Comparison of ENCODE assay signal across 13 mouse cellular contexts in genomic region chr19:20558952-20559351, GRCm38 (mm10).
DNase-seq lines count a peak whose midpoint lies in the region; ATAC-seq and TF ChIP-seq lines count a peak whose summit lies in the region.
"Had no signal": no experiment of that assay in that cellular context is flagged by ENCODE, and none has a peak within 500 bp of the region (broad histone marks: within the 10 kb centered on the region; RNA-seq: fewer than 3 reads in every experiment).

No protein-coding gene starts in this region.

- no peaks in the 10 kb centered on the region for H3K27me3 ChIP-seq in heart, adult 2 months (ENCODE audit: control insufficient read depth, insufficient read depth, low read length)
- no peaks in the 10 kb centered on the region for H3K27me3 ChIP-seq in C2C12 (ENCODE audit: control insufficient read depth, insufficient read depth, insufficient read length)
- H3K27me3 ChIP-seq in liver, embryonic 15.5 days: no peaks in the 10 kb centered on the region
- H3K27me3 ChIP-seq in kidney, embryonic 15.5 days: no peaks in the 10 kb centered on the region
- no peaks in the 10 kb centered on the region for H3K27me3 ChIP-seq in hindbrain, embryonic 16.5 days (replicated peaks; ENCODE audit: control insufficient read depth, insufficient read depth, low read length)
- H3K27me3 ChIP-seq: embryonic facial prominence, embryonic 13.5 days; hindbrain, embryonic 12.5 days; midbrain, embryonic 13.5 days had no signal

- TF ChIP-seq POLR2A in heart, adult 2 months (IDR thresholded peaks at IDR 0.05; ENCODE audit: insufficient read depth, low read depth, low read length): no peak

- no peak overlapping the region for H3K9ac ChIP-seq in heart, adult 2 months (ENCODE audit: low read depth, low read length)
- no peak overlapping the region for H3K9ac ChIP-seq in liver, embryonic 15.5 days
- H3K9ac ChIP-seq in kidney, embryonic 15.5 days: no peak overlapping the region
- H3K9ac ChIP-seq in hindbrain, embryonic 16.5 days (ENCODE audit: low read depth, low read length): no peak overlapping the region
- H3K9ac ChIP-seq: embryonic facial prominence, embryonic 13.5 days; hindbrain, embryonic 12.5 days; midbrain, embryonic 13.5 days had no signal

- 61% methylated on average over 3 of the region's 3 CpGs for WGBS in heart, adult 2 months
- WGBS in liver, embryonic 15.5 days (ENCODE audit: insufficient replicate concordance): 41% methylated on average over 3 of the region's 3 CpGs
- WGBS in kidney, embryonic 15.5 days: 88% methylated on average over 3 of the region's 3 CpGs
- 85% methylated on average over 3 of the region's 3 CpGs for WGBS in hindbrain, embryonic 16.5 days

- H3K9me3 ChIP-seq in liver, embryonic 15.5 days (replicated peaks): no peaks in the 10 kb centered on the region
- no peaks in the 10 kb centered on the region for H3K9me3 ChIP-seq in kidney, embryonic 15.5 days (replicated peaks)
- H3K9me3 ChIP-seq in hindbrain, embryonic 16.5 days (ENCODE audit: control insufficient read depth, low read length): no peaks in the 10 kb centered on the region
- H3K9me3 ChIP-seq: embryonic facial prominence, embryonic 13.5 days; hindbrain, embryonic 12.5 days; midbrain, embryonic 13.5 days had no signal

- peak; percentile 88 for DNase-seq in heart, adult 11 months
- DNase-seq in heart, adult 2 months: no peak
- DNase-seq in c-Kit-positive CD71-positive TER-119-positive erythroid progenitor cells, embryonic 14.5 days (ENCODE audit: low spot score): peak; percentile 48
- no peak for DNase-seq in frontal cortex, adult 2 months (ENCODE audit: extremely low spot score in 1 of 2, low spot score in 1 of 2)
- DNase-seq: kidney, postnatal 36 days had no signal

- H3K27ac ChIP-seq in heart, adult 2 months: no peak overlapping the region
- H3K27ac ChIP-seq in liver, embryonic 15.5 days (replicated peaks): no peak overlapping the region
- H3K27ac ChIP-seq in kidney, embryonic 15.5 days: no peak overlapping the region
- no peak overlapping the region for H3K27ac ChIP-seq in hindbrain, embryonic 16.5 days (ENCODE audit: low read depth, low read length)
- H3K27ac ChIP-seq: embryonic facial prominence, embryonic 13.5 days; hindbrain, embryonic 12.5 days; midbrain, embryonic 13.5 days had no signal

- no peaks in the 10 kb centered on the region for H3K36me3 ChIP-seq in heart, adult 2 months (ENCODE audit: control insufficient read depth, insufficient read depth, low read length)
- H3K36me3 ChIP-seq in C2C12 (ENCODE audit: control insufficient read depth, insufficient read depth): no peaks in the 10 kb centered on the region
- H3K36me3 ChIP-seq in liver, embryonic 15.5 days (replicated peaks): no peaks in the 10 kb centered on the region
- no peaks in the 10 kb centered on the region for H3K36me3 ChIP-seq in kidney, embryonic 15.5 days
- no peaks in the 10 kb centered on the region for H3K36me3 ChIP-seq in hindbrain, embryonic 16.5 days (ENCODE audit: control insufficient read depth, insufficient read depth, low read length)
- H3K36me3 ChIP-seq: embryonic facial prominence, embryonic 13.5 days; hindbrain, embryonic 12.5 days; midbrain, embryonic 13.5 days had no signal

- H3K4me2 ChIP-seq in liver, embryonic 15.5 days: no peak overlapping the region
- no peak overlapping the region for H3K4me2 ChIP-seq in kidney, embryonic 15.5 days
- no peak overlapping the region for H3K4me2 ChIP-seq in hindbrain, embryonic 16.5 days (ENCODE audit: low read length)
- H3K4me2 ChIP-seq: embryonic facial prominence, embryonic 13.5 days; hindbrain, embryonic 12.5 days; midbrain, embryonic 13.5 days had no signal

- TF ChIP-seq CTCF in heart, adult 2 months (IDR thresholded peaks at IDR 0.05): no peak
- no peak for TF ChIP-seq CTCF in C2C12 (IDR thresholded peaks at IDR 0.05; ENCODE audit: control insufficient read depth, insufficient read depth, insufficient read length)

- no peak overlapping the region for H3ac ChIP-seq in C2C12 (ENCODE audit: control insufficient read depth, insufficient read length, low read depth)

- H3K79me2 ChIP-seq in heart, adult 2 months (replicated peaks; ENCODE audit: control insufficient read depth, insufficient read depth, low read length): no peaks in the 10 kb centered on the region
- H3K79me2 ChIP-seq in C2C12 (ENCODE audit: control insufficient read depth, insufficient read depth): no peaks in the 10 kb centered on the region

- no peak overlapping the region for H3K4me3 ChIP-seq in heart, adult 2 months
- H3K4me3 ChIP-seq in C2C12 (ENCODE audit: insufficient read depth, poor library complexity, severe bottlenecking): no peak overlapping the region
- no peak overlapping the region for H3K4me3 ChIP-seq in liver, embryonic 15.5 days (replicated peaks)
- H3K4me3 ChIP-seq in kidney, embryonic 15.5 days (replicated peaks): no peak overlapping the region
- H3K4me3 ChIP-seq in hindbrain, embryonic 16.5 days (ENCODE audit: low read length): no peak overlapping the region
- H3K4me3 ChIP-seq: embryonic facial prominence, embryonic 13.5 days; hindbrain, embryonic 12.5 days; midbrain, embryonic 13.5 days had no signal

- no peaks in the 10 kb centered on the region for H3K79me3 ChIP-seq in C2C12 (ENCODE audit: low read depth)

- no peak for TF ChIP-seq EP300 in heart, adult 2 months (IDR thresholded peaks at IDR 0.05; ENCODE audit: insufficient read depth, low read depth, low read length)

- intact Hi-C loops in heart, adult 2 months (cut with DNase I): no loop called here

- H3K4me1 ChIP-seq in heart, adult 2 months (ENCODE audit: control insufficient read depth, insufficient read depth, low read length): no peaks in the 10 kb centered on the region
- peaks cover 9% of the 10 kb centered on the region for H3K4me1 ChIP-seq in liver, embryonic 15.5 days (replicated peaks)
- no peaks in the 10 kb centered on the region for H3K4me1 ChIP-seq in kidney, embryonic 15.5 days
- H3K4me1 ChIP-seq in hindbrain, embryonic 16.5 days (ENCODE audit: control insufficient read depth, insufficient read depth, low read depth, low read length): no peaks in the 10 kb centered on the region
- H3K4me1 ChIP-seq: embryonic facial prominence, embryonic 13.5 days; hindbrain, embryonic 12.5 days; midbrain, embryonic 13.5 days had no signal

- peak; percentile 70 for ATAC-seq in liver, embryonic 15.5 days (ENCODE audit: insufficient read depth)
- no peak for ATAC-seq in kidney, embryonic 15.5 days (replicated peaks; ENCODE audit: low FRiP score)
- no peak for ATAC-seq in hindbrain, embryonic 16.5 days
- ATAC-seq: CD4-positive, CD25-positive, alpha-beta regulatory T cell, adult 4 months; midbrain, embryonic 13.5 days had no signal

TF ChIP-seq in C2C12, 6 proteins besides CTCF, POLR2A, EP300 and RAD21:
- TF ChIP-seq MAX (IDR thresholded peaks at IDR 0.05) (no peak), FOSL1 (IDR thresholded peaks at IDR 0.05; ENCODE audit: insufficient read depth, low read length, poor library complexity, severe bottlenecking) (peak; percentile 58)

Comparison
In these comparisons a context has a peak if more than half of its experiments do, and no peak if none do; other contexts are left out.
1. DNase-seq: peak in heart, adult 11 months (single experiment) and c-Kit-positive CD71-positive TER-119-positive erythroid progenitor cells, embryonic 14.5 days (single experiment); none in heart, adult 2 months (0 of 2) and frontal cortex, adult 2 months (0 of 2).